Mouse (Mus musculus) testis, adult 2 months (tissue): ENCODE measurements at regions not wholly inside any gene's neighbourhood (a gene's known extent, or its start where the extent isn't known, plus 50 kb on each side); places are given as distances from the start of the nearest gene placed in this dataset.

Source experiments
- CTCF ChIP-seq: fragments of 200-500 bp; IDR thresholded peaks from 2 replicates; pipeline ENCODE4 v1.5.1; 2012; ENCODE audit warnings: low read depth, mild to moderate bottlenecking, inconsistent platforms, low read length, moderate library complexity; ENCODE audit not compliant: control insufficient read depth, insufficient read depth, insufficient replicate concordance
- POLR2A ChIP-seq: fragments of 200-500 bp; IDR thresholded peaks from 2 replicates; pipeline ENCODE4 v1.6.1; 2012; ENCODE audit warnings: low read depth, mild to moderate bottlenecking, inconsistent platforms, low read length, moderate library complexity; ENCODE audit not compliant: control insufficient read depth

- TF ChIP-seq CTCF, result no peak
- TF ChIP-seq POLR2A, result no peak
Observed at GRCm38 (mm10) chr8:27770803-27771202, 323.3 kb downstream of the Poteg start.
